Mouse (Mus musculus) E14TG2a.4 (cell line): ENCODE measurements around the gene Evc.

ENCODE experiments used
- H3K27me3 ChIP-seq: 2 replicates; pipeline ENCODE4 v1.6.1; 2014; ENCODE audit warnings: low read length, control low read depth; ENCODE audit not compliant: insufficient read depth
- H3K36me3 ChIP-seq: 2 replicates; pipeline ENCODE4 v1.6.1; 2014; ENCODE audit warnings: low read length, control low read depth; ENCODE audit not compliant: insufficient read depth
- H3K4me1 ChIP-seq: replicated peaks from 2 replicates; pipeline ENCODE4 v1.6.1; 2014; ENCODE audit warnings: low read depth, low read length, control low read depth
- H3K4me3 ChIP-seq: replicated peaks from 2 replicates; pipeline ENCODE4 v1.5.1; 2014; ENCODE audit warnings: mild to moderate bottlenecking, low read length
- H3K9me3 ChIP-seq: 2 replicates; pipeline ENCODE4 v1.6.1; 2014; ENCODE audit warnings: low read length, control low read depth
- CTCF ChIP-seq: conservative IDR thresholded peaks from 2 replicates; pipeline ENCODE4 v1.5.1; 2014; ENCODE audit warnings: low read length
- NANOG ChIP-seq: IDR thresholded peaks from 2 replicates; pipeline ENCODE4 v1.6.1; 2014; ENCODE audit warnings: borderline replicate concordance, low read length, mixed read lengths
- POU5F1 ChIP-seq: IDR thresholded peaks from 2 replicates; pipeline ENCODE4 v1.6.1; 2014; ENCODE audit warnings: low read length, borderline replicate concordance

Evc gene

DNA sequence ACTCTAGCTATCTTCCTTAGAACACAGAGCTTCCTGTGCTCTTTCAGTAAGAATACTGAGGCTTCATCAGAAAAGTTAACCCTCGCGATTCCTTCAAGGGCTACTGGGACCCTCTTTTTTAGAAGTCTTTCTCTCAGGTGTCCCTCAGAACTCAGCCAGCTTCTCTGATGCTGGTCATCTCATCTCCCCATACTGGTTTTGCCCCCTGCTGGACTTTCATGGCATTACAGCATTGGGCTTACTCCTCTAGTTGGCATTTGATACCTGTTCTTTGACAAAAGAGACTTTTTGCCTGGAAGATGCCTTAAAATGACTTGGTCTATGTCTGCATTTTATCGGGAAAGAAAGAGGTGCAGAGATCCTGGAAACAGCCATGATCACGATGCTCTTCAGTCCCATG is 17.7 kb upstream of the Evc start:
- peak; percentile 93 for TF ChIP-seq CTCF
- no peak for TF ChIP-seq POU5F1
- H3K4me1 ChIP-seq: no peaks in the 10 kb centered on the region
- H3K9me3 ChIP-seq: no peaks in the 10 kb centered on the region
- H3K27me3 ChIP-seq: no peaks in the 10 kb centered on the region
- H3K36me3 ChIP-seq: peaks cover 52% of the 10 kb centered on the region
- no peak overlapping the region for H3K4me3 ChIP-seq

GRCm38 (mm10) chr5:37351791-37352190 is 15.1 kb upstream of the Evc start:
- H3K4me3 ChIP-seq: no peak overlapping the region
- TF ChIP-seq NANOG: no peak
- no peak for TF ChIP-seq CTCF
- TF ChIP-seq POU5F1: no peak
- H3K36me3 ChIP-seq: peaks cover 50% of the 10 kb centered on the region
- H3K27me3 ChIP-seq: no peaks in the 10 kb centered on the region
- H3K9me3 ChIP-seq: no peaks in the 10 kb centered on the region
- H3K4me1 ChIP-seq: no peaks in the 10 kb centered on the region

- peaks cover 52% of the 10 kb centered on the region for H3K36me3 ChIP-seq
These were observed 7.3 kb upstream of the Evc start for GRCm38 (mm10) chr5:37343962-37344361.

DNA sequence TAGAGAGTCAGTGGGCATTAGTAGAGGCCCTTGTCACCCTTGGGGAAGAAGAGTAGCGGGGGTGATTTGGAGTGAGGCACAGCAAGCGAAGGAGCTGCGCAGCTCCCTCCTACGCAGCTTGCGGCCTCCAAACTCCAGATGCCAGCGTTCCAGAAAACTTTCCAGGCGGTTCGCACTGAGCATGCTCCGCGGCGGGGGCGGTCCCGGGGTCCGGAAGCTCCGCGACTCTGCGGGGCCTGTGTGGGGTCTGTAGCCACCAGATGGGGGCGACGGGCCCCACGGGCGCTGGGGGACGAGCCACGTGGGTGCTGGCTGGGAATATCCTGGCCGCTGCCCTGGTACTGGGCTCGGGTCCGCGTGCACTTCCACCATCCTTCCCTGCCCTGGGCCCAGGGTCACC is 1.6 kb upstream of the Evc start, which contains the start of gene Evc2:
Evc2 (plus strand) TSS at position 212 of the 400 bp plus-strand sequence.
- Histone ChIP-seq H3K36me3 (peaks cover 32% of the 10 kb centered on the region), H3K4me1 (peaks cover 47% of the 10 kb centered on the region), H3K4me3 (peak within 1 kb of the TSS; percentile 85), H3K9me3 (no peaks in the 10 kb centered on the region), H3K27me3 (peaks cover 34% of the 10 kb centered on the region)
- TF ChIP-seq POU5F1 (no peak), NANOG (no peak), CTCF (no peak)

More at GRCm38 (mm10) chr5:37343962-37344361, 7.3 kb upstream of the Evc start:
- TF ChIP-seq POU5F1 (no peak), CTCF (no peak), NANOG (no peak)
- H3K9me3 ChIP-seq: no peaks in the 10 kb centered on the region
- no peak overlapping the region for H3K4me3 ChIP-seq
- peaks cover 8% of the 10 kb centered on the region; the same call in 1 of the 2 replicates for H3K27me3 ChIP-seq
- H3K4me1 ChIP-seq: peaks cover 13% of the 10 kb centered on the region

GRCm38 (mm10) chr5:37337696-37338095 is 1.0 kb upstream of the Evc start:
- Histone ChIP-seq H3K27me3 (peaks cover 34% of the 10 kb centered on the region), H3K36me3 (peaks cover 34% of the 10 kb centered on the region), H3K4me1 (peaks cover 53% of the 10 kb centered on the region), H3K4me3 (peak overlapping the region; percentile 85), H3K9me3 (no peaks in the 10 kb centered on the region)
- TF ChIP-seq CTCF: no peak
- TF ChIP-seq NANOG: no peak
- no peak for TF ChIP-seq POU5F1

GRCm38 (mm10) chr5:37335061-37335460 is 1.6 kb downstream of the Evc start:
- peaks cover 33% of the 10 kb centered on the region for H3K36me3 ChIP-seq

GRCm38 (mm10) chr5:37332066-37332465 is 4.6 kb downstream of the Evc start:
- peaks cover 14% of the 10 kb centered on the region for H3K27me3 ChIP-seq
- no peaks in the 10 kb centered on the region for H3K9me3 ChIP-seq
- TF ChIP-seq POU5F1: no peak
- no peak for TF ChIP-seq NANOG

More at GRCm38 (mm10) chr5:37335061-37335460, 1.6 kb downstream of the Evc start:
- Histone ChIP-seq H3K9me3 (no peaks in the 10 kb centered on the region), H3K4me1 (peaks cover 74% of the 10 kb centered on the region), H3K27me3 (peaks cover 33% of the 10 kb centered on the region), H3K4me3 (no peak overlapping the region)
- no peak for TF ChIP-seq NANOG
- no peak for TF ChIP-seq CTCF
- no peak for TF ChIP-seq POU5F1

DNA sequence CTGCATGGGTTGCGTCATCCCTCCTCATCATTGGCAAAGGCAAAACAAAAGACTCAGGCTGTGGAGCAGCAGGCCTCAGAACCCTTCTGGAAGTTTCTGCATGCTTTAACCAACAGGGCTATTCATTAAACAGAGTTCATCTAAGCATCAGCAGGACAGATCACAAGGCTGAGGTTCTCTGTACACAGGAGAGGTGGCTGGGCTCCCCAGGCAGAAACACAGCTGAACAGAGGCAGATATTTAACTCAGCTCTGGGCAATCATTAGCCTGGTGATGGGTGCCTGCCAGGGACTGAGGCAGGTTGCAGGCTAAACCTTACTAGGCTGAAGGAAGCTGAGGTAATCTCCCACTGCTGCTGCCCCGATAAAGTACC is 5.6 kb downstream of the Evc start:
- H3K4me1 ChIP-seq: peaks cover 56% of the 10 kb centered on the region
- H3K4me3 ChIP-seq: no peak overlapping the region
- H3K9me3 ChIP-seq: no peaks in the 10 kb centered on the region
- TF ChIP-seq NANOG (no peak), CTCF (no peak), POU5F1 (no peak)
- peaks cover 57% of the 10 kb centered on the region for H3K36me3 ChIP-seq
- peaks cover 9% of the 10 kb centered on the region for H3K27me3 ChIP-seq

More at GRCm38 (mm10) chr5:37332066-37332465, 4.6 kb downstream of the Evc start:
- no peak overlapping the region for H3K4me3 ChIP-seq
- peaks cover 61% of the 10 kb centered on the region for H3K4me1 ChIP-seq
- H3K36me3 ChIP-seq: peaks cover 47% of the 10 kb centered on the region

- Histone ChIP-seq H3K4me1 (peaks cover 51% of the 10 kb centered on the region), H3K36me3 (peaks cover 62% of the 10 kb centered on the region), H3K4me3 (no peak overlapping the region), H3K9me3 (no peaks in the 10 kb centered on the region), H3K27me3 (peaks cover 6% of the 10 kb centered on the region)
- TF ChIP-seq NANOG (no peak), CTCF (no peak), POU5F1 (no peak)
These were observed 6.1 kb downstream of the Evc start for GRCm38 (mm10) chr5:37330449-37331132.
